Mouse (Mus musculus) E14TG2a.4 (cell line): ENCODE measurements around the gene Tmem178b.
A peak's percentile ranks its signal among the peaks of the same experiment; 100 is the strongest.

Source experiments
- CTCF ChIP-seq: conservative IDR thresholded peaks from 2 replicates; pipeline ENCODE4 v1.5.1; 2014; ENCODE audit warnings: low read length
- NANOG ChIP-seq: IDR thresholded peaks from 2 replicates; pipeline ENCODE4 v1.6.1; 2014; ENCODE audit warnings: borderline replicate concordance, low read length, mixed read lengths
- POU5F1 ChIP-seq: IDR thresholded peaks from 2 replicates; pipeline ENCODE4 v1.6.1; 2014; ENCODE audit warnings: low read length, borderline replicate concordance

- TF ChIP-seq CTCF (no peak), NANOG (peak; percentile 91), POU5F1 (no peak)
Observed at GRCm38 (mm10) chr6:40032901-40033300, 159.8 kb downstream of the Tmem178b start.
